Mouse (Mus musculus) forebrain, embryonic 16.5 days (tissue): ENCODE results near the gene 5830473C10Rik. TPM values are rescaled to one million over a fixed set of nuclear protein-coding genes. Genes with fewer than 3 reads are reported as not detected.

Experiments
- ATAC-seq: fragments of 200-750 bp; cut with Nextera tagmentation; 2 replicates; pipeline ENCODE4 v1.8.0; 2017; ENCODE audit warnings: mild to moderate bottlenecking, moderate library complexity
- H3K27ac ChIP-seq: fragments of 300-500 bp; sonication (generic); 2 replicates; pipeline ENCODE4 v1.5.1; 2014; ENCODE audit warnings: low read length, control low read depth
- H3K27me3 ChIP-seq: fragments of 300-500 bp; sonication (generic); replicated peaks from 2 replicates; pipeline ENCODE4 v1.6.1; 2014; ENCODE audit warnings: low read length; ENCODE audit not compliant: control insufficient read depth, insufficient read depth
- H3K36me3 ChIP-seq: fragments of 300-500 bp; sonication (generic); 2 replicates; pipeline ENCODE4 v1.6.1; 2014; ENCODE audit not compliant: control insufficient read depth, insufficient read depth
- H3K4me1 ChIP-seq: fragments of 300-500 bp; sonication (generic); replicated peaks from 2 replicates; pipeline ENCODE4 v1.6.1; 2014; ENCODE audit warnings: low read length; ENCODE audit not compliant: control insufficient read depth, insufficient read depth
- H3K4me2 ChIP-seq: fragments of 300-500 bp; sonication (generic); 2 replicates; pipeline ENCODE4 v1.6.1; 2014; ENCODE audit warnings: mild to moderate bottlenecking, low read length, control low read depth
- H3K4me3 ChIP-seq: fragments of 300-500 bp; sonication (generic); replicated peaks from 2 replicates; pipeline ENCODE4 v1.5.1; 2014; ENCODE audit warnings: mild to moderate bottlenecking, low read length, control low read depth
- H3K9ac ChIP-seq: fragments of 300-500 bp; sonication (generic); replicated peaks from 2 replicates; pipeline ENCODE4 v1.6.1; 2014; ENCODE audit warnings: low read depth, low read length, control low read depth
- H3K9me3 ChIP-seq: fragments of 300-500 bp; sonication (generic); 2 replicates; pipeline ENCODE4 v1.6.1; 2016; ENCODE audit warnings: low read length; ENCODE audit not compliant: control insufficient read depth
- WGBS: fragments of 180-500 bp; shearing (Covaris S2); extraction: QIAGEN DNeasy Blood & Tissue Kit; methylation state at CpG from one replicate; pipeline ENCODE4 v1.1.7; 2014; 5-methylcytosine and 5-hydroxymethylcytosine counted together
- polyA plus RNA-seq: library from polyadenylated mRNA; unstranded; fragments of >200 nt; fragmentation: Nextera tagmentation; extraction: Ambion mirVana; gene quantifications from 2 replicates; pipeline ENCODE4 v1.2.1, GENCODE M21; 2015

The 5830473C10Rik gene
- polyA plus RNA-seq, 1 experiment from 2014 or later, result not detected

DNA sequence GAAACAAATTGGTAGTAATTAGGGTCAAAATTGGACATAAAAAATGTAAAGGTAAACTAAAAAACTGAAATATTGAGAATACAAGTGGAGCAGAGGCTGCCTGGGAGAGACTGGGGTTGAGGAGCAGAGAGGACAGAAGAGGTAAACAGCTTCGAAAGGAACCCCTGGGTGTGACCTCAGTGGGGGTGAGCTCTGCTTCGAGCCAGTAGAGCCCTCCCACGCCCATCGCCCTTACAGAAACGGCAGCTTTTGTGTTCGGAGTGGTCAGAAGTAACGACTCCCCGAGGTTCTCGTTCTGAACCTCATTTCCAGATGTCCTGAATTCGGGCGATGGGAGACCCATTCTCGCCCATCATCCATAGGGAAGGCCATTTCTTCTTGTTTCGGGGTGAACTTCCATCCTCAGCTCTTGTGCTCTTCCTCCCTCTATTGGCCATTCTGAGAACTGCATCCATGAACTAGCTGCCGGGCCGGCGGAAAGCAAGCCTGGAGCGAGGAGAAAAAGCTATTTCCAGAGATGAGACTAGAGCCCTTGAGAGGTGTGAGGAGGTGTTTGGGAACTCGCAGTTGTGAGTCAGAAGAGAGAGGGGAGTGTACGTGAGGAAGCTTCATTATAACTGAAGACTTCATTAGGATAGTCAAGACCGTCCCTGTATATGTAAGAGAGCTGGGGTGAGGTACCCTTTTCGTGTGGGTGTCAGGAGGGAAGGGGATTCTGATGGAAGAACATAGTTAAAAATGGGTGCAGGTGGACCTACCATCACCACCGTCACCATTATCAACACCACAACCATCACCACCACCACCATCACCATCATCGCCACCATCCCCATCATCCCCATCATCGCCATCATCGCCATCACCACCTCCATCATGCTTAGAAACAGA is 28.0 kb downstream of the 5830473C10Rik start:
- Histone ChIP-seq H3K9ac (peak overlapping the region; percentile 61), H3K27me3 (no peaks in the 10 kb centered on the region), H3K9me3 (no peaks in the 10 kb centered on the region), H3K36me3 (no peaks in the 10 kb centered on the region), H3K4me3 (peak overlapping the region; percentile 46), H3K4me2 (peak overlapping the region; percentile 70), H3K27ac (no peak overlapping the region), H3K4me1 (0 out of 2 replicates have a peak, but pooled peaks cover 3% of the 10 kb centered on the region)
- WGBS, result 24% methylated on average over 25 of the region's 25 CpGs
- peak; percentile 84 for ATAC-seq

DNA sequence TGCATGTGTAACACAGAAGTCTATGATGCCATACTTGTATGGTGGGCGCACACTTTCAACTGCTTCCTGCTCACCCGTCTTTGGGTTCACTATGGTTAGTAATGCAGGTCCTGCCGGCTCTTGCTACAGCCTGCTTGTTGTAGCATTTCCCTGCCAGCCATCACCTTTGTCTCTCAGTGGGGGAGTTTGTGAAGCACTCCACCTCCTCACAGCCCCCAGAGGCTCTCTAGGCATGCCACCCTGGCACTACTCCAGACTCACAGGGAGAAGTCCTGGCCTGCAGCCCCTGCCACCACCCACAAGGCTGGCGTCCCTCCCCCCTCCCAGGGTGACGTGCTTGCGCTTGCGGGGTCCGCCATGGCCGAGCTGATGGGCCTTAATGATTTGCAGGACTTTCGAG is 29.8 kb downstream of the 5830473C10Rik start:
- Histone ChIP-seq H3K27me3 (no peaks in the 10 kb centered on the region), H3K27ac (no peak overlapping the region), H3K4me3 (no peak overlapping the region), H3K9ac (no peak overlapping the region), H3K9me3 (no peaks in the 10 kb centered on the region), H3K4me1 (0 out of 2 replicates have a peak, but pooled peaks cover 3% of the 10 kb centered on the region), H3K36me3 (no peaks in the 10 kb centered on the region), H3K4me2 (no peak overlapping the region)
- no peak for ATAC-seq
- 79% methylated on average over 10 of the region's 10 CpGs for WGBS

DNA sequence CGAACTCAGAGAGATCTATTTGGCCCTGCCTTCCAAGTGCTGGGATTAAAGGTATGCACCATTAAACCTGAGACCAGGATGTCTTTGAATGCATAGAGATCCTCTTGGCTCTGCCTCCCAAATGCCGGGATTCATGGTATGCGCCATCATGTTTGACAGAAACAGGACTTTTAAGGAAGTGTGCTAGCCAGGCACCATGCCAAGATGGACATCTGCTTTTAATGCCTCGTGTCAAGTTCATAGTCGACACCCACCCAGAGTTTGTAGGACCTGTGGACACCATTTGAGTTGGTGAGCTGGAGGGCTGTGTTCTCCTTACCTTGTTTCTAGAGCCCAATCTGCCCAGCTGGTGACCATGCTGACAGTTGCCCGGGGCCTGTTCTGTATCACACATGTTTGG is 31.0 kb downstream of the 5830473C10Rik start:
- H3K4me3 ChIP-seq, result no peak overlapping the region
- H3K27ac ChIP-seq, result no peak overlapping the region
- no peak for ATAC-seq
- H3K27me3 ChIP-seq, result no peaks in the 10 kb centered on the region
- 90% methylated on average over 6 of the region's 6 CpGs for WGBS
- no peaks in the 10 kb centered on the region for H3K9me3 ChIP-seq
- H3K9ac ChIP-seq, result no peak overlapping the region
- H3K4me1 ChIP-seq, result 0 out of 2 replicates have a peak, but pooled peaks cover 3% of the 10 kb centered on the region
- no peak overlapping the region for H3K4me2 ChIP-seq
- no peaks in the 10 kb centered on the region for H3K36me3 ChIP-seq

DNA sequence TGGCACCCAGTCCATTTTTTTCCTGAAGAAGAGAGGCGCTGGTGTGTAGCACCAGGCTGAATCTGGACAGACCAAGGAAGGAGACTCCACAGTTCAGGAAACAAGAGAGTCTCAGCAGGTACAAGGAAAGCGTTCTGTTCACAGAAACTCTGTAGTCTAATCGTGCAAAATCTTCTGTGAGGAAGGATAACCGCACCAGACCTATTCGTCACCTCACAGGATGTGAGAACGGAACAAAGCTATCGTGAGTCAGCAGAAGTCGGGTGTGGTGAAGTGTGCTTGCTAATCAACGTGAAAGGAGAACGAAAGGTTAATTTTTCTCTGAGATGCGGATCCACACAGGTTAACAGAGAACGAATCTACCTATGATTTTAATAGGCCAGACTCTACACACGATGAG is 34.0 kb downstream of the 5830473C10Rik start:
- Histone ChIP-seq H3K4me1 (no peaks in the 10 kb centered on the region), H3K27ac (no peak overlapping the region), H3K4me2 (no peak overlapping the region), H3K27me3 (no peaks in the 10 kb centered on the region), H3K9me3 (no peaks in the 10 kb centered on the region), H3K4me3 (no peak overlapping the region), H3K36me3 (no peaks in the 10 kb centered on the region), H3K9ac (no peak overlapping the region)
- WGBS, result 93% methylated on average over 13 of the region's 13 CpGs
- no peak for ATAC-seq

- 89% methylated on average over 6 of the region's 6 CpGs for WGBS
- H3K4me3 ChIP-seq, result no peak overlapping the region
- H3K27me3 ChIP-seq, result no peaks in the 10 kb centered on the region
These were observed 35.2 kb downstream of the 5830473C10Rik start for GRCm38 (mm10) chr5:90596155-90596554.

DNA sequence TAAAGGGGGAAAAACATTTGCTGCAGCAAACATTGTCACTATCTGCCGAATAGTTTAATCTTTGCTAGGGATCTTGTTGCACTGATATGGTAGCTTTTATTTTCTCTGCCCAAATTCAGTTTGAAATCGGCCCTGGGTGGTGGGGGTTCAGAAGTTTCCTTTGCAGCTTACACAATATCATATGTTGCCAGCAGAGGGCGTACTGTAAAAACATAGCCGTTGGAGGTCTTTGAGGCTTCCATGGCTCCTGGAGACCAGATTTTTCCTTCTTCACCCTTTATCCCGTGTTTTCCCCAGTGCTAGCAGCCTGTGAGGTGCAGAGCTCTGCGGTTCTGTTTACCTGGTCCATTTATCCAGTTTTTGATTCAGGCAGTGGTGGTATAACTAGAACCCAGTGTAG is 40.6 kb downstream of the 5830473C10Rik start:
- no peaks in the 10 kb centered on the region for H3K27me3 ChIP-seq
- peak; percentile 50; the same call in 1 of the 2 replicates for ATAC-seq
- H3K4me3 ChIP-seq, result no peak overlapping the region
- H3K9ac ChIP-seq, result no peak overlapping the region
- 21% methylated on average over 6 of the region's 6 CpGs for WGBS
- no peaks in the 10 kb centered on the region for H3K9me3 ChIP-seq
- H3K4me2 ChIP-seq, result no peak overlapping the region
- H3K36me3 ChIP-seq, result no peaks in the 10 kb centered on the region
- H3K27ac ChIP-seq, result no peak overlapping the region
- no peaks in the 10 kb centered on the region; the same call in 1 of the 2 replicates for H3K4me1 ChIP-seq

More at GRCm38 (mm10) chr5:90596155-90596554, 35.2 kb downstream of the 5830473C10Rik start:
- H3K4me2 ChIP-seq, result no peak overlapping the region
- no peaks in the 10 kb centered on the region for H3K9me3 ChIP-seq
- no peak overlapping the region for H3K27ac ChIP-seq
- no peak for ATAC-seq
- no peaks in the 10 kb centered on the region for H3K36me3 ChIP-seq
- no peaks in the 10 kb centered on the region for H3K4me1 ChIP-seq
- H3K9ac ChIP-seq, result no peak overlapping the region

GRCm38 (mm10) chr5:90603407-90603923 is 42.6 kb downstream of the 5830473C10Rik start:
- Histone ChIP-seq H3K9ac (no peak overlapping the region), H3K4me3 (no peak overlapping the region), H3K27ac (no peak overlapping the region), H3K36me3 (no peaks in the 10 kb centered on the region), H3K4me1 (no peaks in the 10 kb centered on the region; the same call in 1 of the 2 replicates), H3K27me3 (no peaks in the 10 kb centered on the region), H3K4me2 (no peak overlapping the region), H3K9me3 (no peaks in the 10 kb centered on the region)
- 62% methylated on average over 13 of the region's 13 CpGs for WGBS
- no peak for ATAC-seq

DNA sequence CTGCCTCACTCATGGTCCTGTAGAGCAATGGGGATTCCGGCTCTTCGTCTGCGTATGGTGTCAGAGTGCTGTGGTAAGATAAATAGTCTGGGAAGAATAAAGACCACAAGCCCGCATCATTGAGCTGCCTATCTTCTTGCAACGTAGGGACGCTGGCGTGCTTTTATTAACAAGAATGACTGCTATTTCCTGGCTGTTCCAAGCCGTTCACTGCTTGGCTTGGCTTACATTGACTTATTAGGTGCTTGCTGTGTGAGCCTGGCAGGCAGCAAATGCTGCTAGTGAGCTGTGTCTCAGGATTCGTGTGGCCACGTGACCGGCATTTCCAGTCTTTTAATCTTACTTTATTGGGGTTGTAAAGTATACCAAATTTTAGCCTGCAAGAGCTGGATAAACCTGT is 48.0 kb downstream of the 5830473C10Rik start:
- WGBS, result 80% methylated on average over 11 of the region's 11 CpGs
- no peaks in the 10 kb centered on the region for H3K36me3 ChIP-seq
- H3K4me2 ChIP-seq, result no peak overlapping the region
- H3K4me1 ChIP-seq, result no peaks in the 10 kb centered on the region
- no peak overlapping the region for H3K4me3 ChIP-seq
- no peak overlapping the region for H3K9ac ChIP-seq
- ATAC-seq, result no peak
- H3K27me3 ChIP-seq, result no peaks in the 10 kb centered on the region
- H3K9me3 ChIP-seq, result no peaks in the 10 kb centered on the region
- H3K27ac ChIP-seq, result no peak overlapping the region

- no peaks in the 10 kb centered on the region for H3K36me3 ChIP-seq
- H3K9me3 ChIP-seq, result no peaks in the 10 kb centered on the region
- ATAC-seq, result no peak
- H3K9ac ChIP-seq, result no peak overlapping the region
- no peaks in the 10 kb centered on the region for H3K4me1 ChIP-seq
- 83% methylated on average over 3 of the region's 3 CpGs for WGBS
- H3K4me2 ChIP-seq, result no peak overlapping the region
- no peak overlapping the region for H3K4me3 ChIP-seq
- H3K27ac ChIP-seq, result no peak overlapping the region
- no peaks in the 10 kb centered on the region for H3K27me3 ChIP-seq
These were observed 50.5 kb downstream of the 5830473C10Rik start for GRCm38 (mm10) chr5:90611388-90611787.
